In the genomic region with DNA sequence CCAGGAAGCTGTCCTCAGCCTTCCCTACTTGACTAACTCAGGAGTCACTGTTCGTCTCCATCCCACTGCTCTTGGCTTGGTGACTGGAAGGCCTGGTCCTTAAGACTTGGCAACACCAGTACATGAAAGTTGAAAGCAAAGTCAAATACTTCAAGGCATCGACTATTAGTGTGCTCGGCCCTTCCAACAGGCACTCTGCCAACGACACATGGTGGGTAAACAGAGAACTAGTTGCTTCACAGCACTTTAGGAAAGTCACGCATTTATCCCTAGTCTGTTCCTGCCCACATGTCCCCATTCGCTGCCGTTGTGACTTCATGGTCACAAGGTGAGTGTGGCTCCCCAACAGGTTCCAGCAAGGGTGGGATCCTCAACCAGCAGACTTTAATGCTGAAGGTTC, we compare ENCODE assay signal across 21 mouse cellular contexts. TPM values are rescaled to one million over a fixed set of nuclear protein-coding genes. Genes with fewer than 3 reads are reported as not detected.
A peak's percentile ranks its signal among the peaks of the same experiment; 100 is the strongest.
DNase-seq lines count a peak whose midpoint lies in the region; ATAC-seq lines count a peak whose summit lies in the region.
"Had no signal": no experiment of that assay in that cellular context is flagged by ENCODE, and none has a peak within 500 bp of the region (broad histone marks: within the 10 kb centered on the region; RNA-seq: fewer than 3 reads in every experiment).

No protein-coding gene starts in this region.

- H3K4me3 ChIP-seq in lung, embryonic 16.5 days (ENCODE audit: low read length) = no peak overlapping the region
- H3K4me3 ChIP-seq: embryonic facial prominence, embryonic 15.5 days; hindbrain, embryonic 15.5 days; limb, embryonic 10.5 days; liver, embryonic 12.5 days; midbrain, embryonic 10.5 days; stomach, embryonic 15.5 days had no signal

- H3K4me2 ChIP-seq in lung, embryonic 16.5 days (ENCODE audit: low read depth, low read length) = no peak overlapping the region
- H3K4me2 ChIP-seq: embryonic facial prominence, embryonic 15.5 days; hindbrain, embryonic 15.5 days; liver, embryonic 12.5 days; stomach, embryonic 15.5 days had no signal

- H3K9ac ChIP-seq in lung, embryonic 16.5 days (ENCODE audit: low read length) = no peak overlapping the region
- H3K9ac ChIP-seq: embryonic facial prominence, embryonic 15.5 days; hindbrain, embryonic 15.5 days; liver, embryonic 12.5 days; stomach, embryonic 15.5 days had no signal

- H3K4me1 ChIP-seq in lung, embryonic 16.5 days (replicated peaks; ENCODE audit: control insufficient read depth, insufficient read depth, low read length) = peaks cover 11% of the 10 kb centered on the region
- H3K4me1 ChIP-seq: hindbrain, embryonic 15.5 days had no signal

- 38% methylated on average over 7 of the region's 7 CpGs for WGBS in lung, embryonic 16.5 days

- H3K27ac ChIP-seq in lung, embryonic 16.5 days (ENCODE audit: low read length) = no peak overlapping the region
- H3K27ac ChIP-seq: embryonic facial prominence, embryonic 15.5 days; hindbrain, embryonic 15.5 days; kidney, postnatal 0 days; limb, embryonic 10.5 days; liver, embryonic 12.5 days; midbrain, embryonic 10.5 days; stomach, embryonic 15.5 days had no signal

- no peaks in the 10 kb centered on the region; the same call in 1 of the 2 replicates for H3K27me3 ChIP-seq in lung, embryonic 16.5 days (ENCODE audit: control insufficient read depth, insufficient read depth, low read depth, low read length)
- H3K27me3 ChIP-seq: embryonic facial prominence, embryonic 15.5 days; hindbrain, embryonic 15.5 days; liver, embryonic 12.5 days; stomach, embryonic 15.5 days had no signal

- H3K36me3 ChIP-seq in lung, embryonic 16.5 days (ENCODE audit: control insufficient read depth, insufficient read depth, low read length) = no peaks in the 10 kb centered on the region
- H3K36me3 ChIP-seq: embryonic facial prominence, embryonic 15.5 days; hindbrain, embryonic 15.5 days; limb, embryonic 10.5 days; liver, embryonic 12.5 days; midbrain, embryonic 10.5 days; stomach, embryonic 15.5 days had no signal

- intact Hi-C loops in heart, postnatal 36 days (cut with DNase I) = no loop called here

- peak; percentile 66 for ATAC-seq in lung, embryonic 16.5 days (ENCODE audit: low read depth)
- ATAC-seq: forebrain, embryonic 16.5 days; liver, embryonic 12.5 days had no signal

- no peaks in the 10 kb centered on the region for H3K9me3 ChIP-seq in lung, embryonic 16.5 days (ENCODE audit: control insufficient read depth, low read length)
- H3K9me3 ChIP-seq: embryonic facial prominence, embryonic 15.5 days; hindbrain, embryonic 15.5 days; limb, embryonic 10.5 days; liver, embryonic 12.5 days; midbrain, embryonic 10.5 days; stomach, embryonic 15.5 days had no signal

- DNase-seq in heart, adult 11 months = peak; percentile 31
- DNase-seq in heart, postnatal 36 days = no peak
- DNase-seq in NIH3T3 (ENCODE audit: low read depth) = peak; percentile 15
- peak; percentile 71 to 85 for DNase-seq in lung, postnatal 4 days
- DNase-seq in frontal cortex, postnatal 14 days (ENCODE audit: low spot score in 2 of 2) = no peak
- no peak for DNase-seq in gastrocnemius, postnatal 25 days
- DNase-seq: adrenal gland, postnatal 14 days; cerebellum, adult 9-11 months; gastrocnemius, postnatal 36 days; kidney, adult 2 months; right cerebral cortex, adult 18-20 months; right cerebral cortex, postnatal 4 days had no signal

RNA-seq across cellular contexts. Expression of a gene that starts 57.2 kb away (rescaled TPM):
- 10 to 100 TPM; 15.8 to 18.3 TPM for total RNA-seq in heart, postnatal 36 days (2021)
- polyA plus RNA-seq in lung, embryonic 16.5 days (2015; fragmentation: Nextera tagmentation; extraction: Ambion mirVana) = 10.3 and 11.7 TPM in 2 replicates
- total RNA-seq in gastrocnemius, postnatal 25 days (2021) = under 1 TPM; 0.54 to 0.88 TPM

Comparison
In these comparisons a context has a peak if more than half of its experiments do, and no peak if none do; other contexts are left out.
1. DNase-seq: peak in heart, adult 11 months (single experiment), NIH3T3 (single experiment) and lung, postnatal 4 days (2 of 2); none in heart, postnatal 36 days (0 of 2), frontal cortex, postnatal 14 days (0 of 2) and gastrocnemius, postnatal 25 days (single experiment).
2. RNA of a gene that starts 57.2 kb away (total RNA-seq): 15.8 to 18.3 TPM in heart, postnatal 36 days; 0.54 to 0.88 TPM in gastrocnemius, postnatal 25 days; every median in the first group is over 4 times any median in the second.